Mouse (Mus musculus) myocyte (in vitro differentiated cells): ENCODE data around the gene Sox6. TPM values are rescaled to one million over a fixed set of nuclear protein-coding genes. Genes with fewer than 3 reads are reported as not detected.

ENCODE experiments used
- H3K27me3 ChIP-seq: one replicate; pipeline ENCODE4 v1.6.1; 2011; ENCODE audit not compliant: control insufficient read depth, insufficient read depth, insufficient read length
- H3K36me3 ChIP-seq: one replicate; pipeline ENCODE4 v1.6.1; 2011; ENCODE audit not compliant: control insufficient read depth, insufficient read depth
- H3K4me2 ChIP-seq: one replicate; pipeline ENCODE4 v1.6.1; 2011; ENCODE audit warnings: low read depth, control low read depth
- H3K4me3 ChIP-seq: one replicate; pipeline ENCODE4 v1.5.1; 2011; ENCODE audit warnings: mild to moderate bottlenecking, control low read depth, moderate library complexity
- H3K79me2 ChIP-seq: one replicate; pipeline ENCODE4 v1.6.1; 2011; ENCODE audit not compliant: control insufficient read depth, insufficient read depth
- H3ac ChIP-seq: one replicate; pipeline ENCODE4 v1.6.1; 2011; ENCODE audit not compliant: control insufficient read depth, insufficient read length
- CEBPB ChIP-seq: IDR thresholded peaks from 2 replicates; pipeline ENCODE4 v1.6.1; 2011; ENCODE audit warnings: mild to moderate bottlenecking, moderate library complexity; ENCODE audit not compliant: poor library complexity, insufficient read depth, severe bottlenecking
- E2F4 ChIP-seq: IDR thresholded peaks from one replicate; pipeline ENCODE4 v1.6.1; 2011; ENCODE audit warnings: mild to moderate bottlenecking, control low read depth, moderate library complexity; ENCODE audit not compliant: insufficient read depth
- MAX ChIP-seq: IDR thresholded peaks from one replicate; pipeline ENCODE4 v1.6.1; 2011; ENCODE audit warnings: low read depth, mild to moderate bottlenecking, control low read depth
- MYOD1 ChIP-seq, 3 experiments: IDR thresholded peaks; one replicate each; pipeline ENCODE4 v1.6.1; 2011; ENCODE audit warnings: control low read depth in 2 of 3, low read depth in 2 of 3, mild to moderate bottlenecking in 2 of 3, moderate library complexity in 1 of 3; ENCODE audit not compliant: insufficient read length in 2 of 3, control insufficient read depth in 1 of 3
- MYOG ChIP-seq, 3 experiments: IDR thresholded peaks; one replicate each; pipeline ENCODE4 v1.6.1; 2011; ENCODE audit warnings: control low read depth in 2 of 3, low read depth in 2 of 3, mild to moderate bottlenecking in 2 of 3; ENCODE audit not compliant: insufficient read length in 2 of 3, control insufficient read depth in 1 of 3, insufficient read depth in 1 of 3
- POLR2A ChIP-seq: IDR thresholded peaks from one replicate; pipeline ENCODE4 v1.6.1; 2011; ENCODE audit warnings: low read depth, mild to moderate bottlenecking, control low read depth, moderate library complexity; ENCODE audit not compliant: insufficient read length
- POLR2AphosphoS2 ChIP-seq: IDR thresholded peaks from one replicate; pipeline ENCODE4 v1.6.1; 2011; ENCODE audit warnings: low read depth, control low read depth; ENCODE audit not compliant: insufficient read length
- REST ChIP-seq: IDR thresholded peaks from one replicate; pipeline ENCODE4 v1.6.1; 2011; ENCODE audit warnings: mild to moderate bottlenecking, control low read depth, moderate library complexity; ENCODE audit not compliant: insufficient read depth, insufficient read length
- SRF ChIP-seq: IDR thresholded peaks from one replicate; pipeline ENCODE4 v1.6.1; 2011; ENCODE audit warnings: low read depth; ENCODE audit not compliant: control insufficient read depth, insufficient read length
- TCF12 ChIP-seq: IDR thresholded peaks from one replicate; pipeline ENCODE4 v1.6.1; 2011; ENCODE audit warnings: mild to moderate bottlenecking, control low read depth; ENCODE audit not compliant: poor library complexity, insufficient read depth, severe bottlenecking
- TCF3 ChIP-seq: IDR thresholded peaks from one replicate; pipeline ENCODE4 v1.6.1; 2011; ENCODE audit warnings: low read depth, control low read depth; ENCODE audit not compliant: insufficient read length
- USF1 ChIP-seq: IDR thresholded peaks from one replicate; pipeline ENCODE4 v1.6.1; 2011; ENCODE audit warnings: low read depth, mild to moderate bottlenecking, control low read depth, moderate library complexity
- polyA plus RNA-seq: library from polyadenylated mRNA; unstranded; fragments of >200 nt; fragmentation: generic; extraction: Trizol; gene quantifications from one replicate; pipeline ENCODE4 v1.2.1, GENCODE M21; 2012; ENCODE audit warnings: missing spikeins

Gene Sox6
- polyA plus RNA-seq, 1 experiment: 0.11 TPM

DNA sequence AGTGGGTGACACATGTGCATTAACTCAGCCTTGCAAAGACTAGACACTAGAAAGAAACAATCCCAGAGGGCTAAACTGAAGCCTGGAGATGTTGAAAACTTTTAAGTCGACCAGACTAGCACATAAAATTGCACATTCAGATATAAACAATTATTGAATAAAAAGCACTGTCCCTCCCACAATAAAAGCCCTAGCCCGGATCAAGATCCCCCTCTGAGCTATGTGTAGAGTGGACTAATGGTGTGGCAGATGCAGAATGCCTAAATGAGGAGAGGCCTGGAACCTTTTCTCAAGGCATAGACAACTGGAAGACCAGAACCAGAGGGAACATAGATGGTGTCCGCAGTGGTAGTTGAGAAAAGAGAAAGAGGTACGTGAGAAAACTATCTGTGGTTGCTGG is 3.1 kb downstream of the Sox6 start:
- no peaks in the 10 kb centered on the region for H3K79me2 ChIP-seq
- no peak overlapping the region for H3K4me2 ChIP-seq
- no peaks in the 10 kb centered on the region for H3K36me3 ChIP-seq
- no peak overlapping the region for H3ac ChIP-seq
- H3K4me3 ChIP-seq: no peak overlapping the region
- H3K27me3 ChIP-seq: peaks cover 37% of the 10 kb centered on the region
- TF ChIP-seq MYOG (IDR thresholded peaks at IDR 0.05; ENCODE audit: control insufficient read depth in 1 of 3, insufficient read depth in 1 of 3, insufficient read length in 2 of 3, low read depth in 2 of 3) (no peak), MYOD1 (IDR thresholded peaks at IDR 0.05; ENCODE audit: control insufficient read depth in 1 of 3, insufficient read length in 2 of 3, low read depth in 2 of 3) (no peak), POLR2AphosphoS2 (no peak), MAX (no peak), POLR2A (no peak), SRF (no peak), USF1 (no peak), CEBPB (no peak), TCF12 (no peak), TCF3 (no peak), E2F4 (no peak), REST (no peak)

GRCm38 (mm10) chr7:116034282-116034758 is 4.3 kb downstream of the Sox6 start:
- TF ChIP-seq SRF: no peak
- no peak for TF ChIP-seq MYOD1 (IDR thresholded peaks at IDR 0.05; ENCODE audit: control insufficient read depth in 1 of 3, insufficient read length in 2 of 3, low read depth in 2 of 3)
- no peak for TF ChIP-seq CEBPB
- no peak for TF ChIP-seq USF1
- TF ChIP-seq MAX: no peak
- TF ChIP-seq MYOG (IDR thresholded peaks at IDR 0.05; ENCODE audit: control insufficient read depth in 1 of 3, insufficient read depth in 1 of 3, insufficient read length in 2 of 3, low read depth in 2 of 3): no peak
- TF ChIP-seq POLR2AphosphoS2: no peak
- TF ChIP-seq E2F4: no peak
- no peak for TF ChIP-seq POLR2A
- TF ChIP-seq REST: no peak
- no peak for TF ChIP-seq TCF12
- no peak for TF ChIP-seq TCF3
- Histone ChIP-seq H3ac (no peak overlapping the region), H3K27me3 (peaks cover 39% of the 10 kb centered on the region), H3K79me2 (no peaks in the 10 kb centered on the region), H3K36me3 (no peaks in the 10 kb centered on the region), H3K4me2 (no peak overlapping the region), H3K4me3 (no peak overlapping the region)

GRCm38 (mm10) chr7:116033371-116034241 is 5.0 kb downstream of the Sox6 start:
- H3K27me3 ChIP-seq: peaks cover 34% of the 10 kb centered on the region
- H3K36me3 ChIP-seq: no peaks in the 10 kb centered on the region
- no peak overlapping the region for H3ac ChIP-seq
- TF ChIP-seq TCF12: no peak
- TF ChIP-seq SRF: no peak
- TF ChIP-seq POLR2A: no peak
- TF ChIP-seq CEBPB: no peak
- TF ChIP-seq REST: no peak
- no peak for TF ChIP-seq TCF3
- no peak for TF ChIP-seq E2F4
- TF ChIP-seq MYOG (IDR thresholded peaks at IDR 0.05; ENCODE audit: control insufficient read depth in 1 of 3, insufficient read depth in 1 of 3, insufficient read length in 2 of 3, low read depth in 2 of 3): no peak
- H3K4me2 ChIP-seq: peak overlapping the region; percentile 5
- H3K79me2 ChIP-seq: no peaks in the 10 kb centered on the region
- H3K4me3 ChIP-seq: no peak overlapping the region

DNA sequence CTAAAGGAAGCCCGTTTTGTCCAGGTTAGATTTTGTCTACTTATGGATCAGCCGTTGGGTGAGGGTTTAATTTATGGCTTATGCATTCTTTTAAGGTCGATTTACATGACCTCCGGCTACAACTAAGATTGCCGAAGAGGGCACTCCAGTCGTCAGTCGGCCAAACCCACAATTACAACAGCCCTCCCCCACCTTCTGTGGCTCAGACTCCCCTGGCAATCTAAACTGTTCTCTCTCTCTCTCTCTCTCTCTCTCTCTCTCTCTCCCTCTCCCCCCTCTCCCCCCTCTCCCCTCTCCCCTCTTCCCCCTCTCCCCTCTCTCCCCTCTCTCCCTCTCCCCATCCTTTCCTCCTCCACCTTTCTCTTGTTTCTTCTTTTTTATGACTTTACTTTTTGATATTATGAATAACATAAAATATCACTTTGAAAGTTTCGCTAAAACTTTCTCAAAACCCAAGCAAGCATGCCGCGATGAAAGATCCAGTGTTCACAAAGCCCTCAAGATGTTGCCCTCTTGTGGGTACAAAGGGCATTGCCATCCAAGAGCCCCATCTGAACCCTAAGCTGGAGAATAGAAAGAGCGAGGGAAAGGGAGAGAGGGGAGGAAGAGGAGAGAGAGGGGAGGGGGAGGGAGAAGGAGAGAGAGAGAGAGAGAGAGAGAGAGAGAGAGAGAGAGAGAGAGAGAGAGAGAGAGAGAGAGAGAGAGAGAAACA is 5.8 kb downstream of the Sox6 start:
- peaks cover 30% of the 10 kb centered on the region for H3K27me3 ChIP-seq
- H3K4me3 ChIP-seq: peak overlapping the region; percentile 11
- TF ChIP-seq POLR2A: no peak
- no peak for TF ChIP-seq USF1
- TF ChIP-seq REST: no peak
- no peak for TF ChIP-seq POLR2AphosphoS2
- TF ChIP-seq SRF: no peak
- TF ChIP-seq MYOG (IDR thresholded peaks at IDR 0.05; ENCODE audit: control insufficient read depth in 1 of 3, insufficient read depth in 1 of 3, insufficient read length in 2 of 3, low read depth in 2 of 3): no peak
- no peak for TF ChIP-seq TCF3
- no peak for TF ChIP-seq CEBPB
- TF ChIP-seq E2F4: no peak
- no peak for TF ChIP-seq MYOD1 (IDR thresholded peaks at IDR 0.05; ENCODE audit: control insufficient read depth in 1 of 3, insufficient read length in 2 of 3, low read depth in 2 of 3)
- no peak for TF ChIP-seq TCF12
- TF ChIP-seq MAX: no peak
- H3ac ChIP-seq: peak overlapping the region; percentile 14
- H3K4me2 ChIP-seq: peak overlapping the region; percentile 80
- no peaks in the 10 kb centered on the region for H3K36me3 ChIP-seq
- no peaks in the 10 kb centered on the region for H3K79me2 ChIP-seq
